Mouse (Mus musculus) left cerebral cortex, postnatal 14 days (tissue): ENCODE results near the gene Hnrnpul1. TPM values are rescaled to one million over a fixed set of nuclear protein-coding genes. Genes with fewer than 3 reads are reported as not detected.
"Not testable (repeated sequence)": the region's sequence is repeated elsewhere in the genome, so short reads cannot be mapped to it uniquely, and the experiment has no call there.

ENCODE experiments used
- DNase-seq, 2 experiments: peaks; one replicate each; pipeline ENCODE4 v3.0.0; 2021 to 2022; ENCODE audit warnings: low spot score in 2 of 2, mixed read lengths in 1 of 2
- intact Hi-C: fragments of 180-260 bp; cut with DNase I; formaldehyde crosslinking; loops from one replicate; pipeline ENCODE4 v1.15.1; 2025
- total RNA-seq, 2 experiments: library from RNA; stranded (reverse); gene quantifications; 2 replicates each; pipeline ENCODE4 v1.2.3; 2021

The Hnrnpul1 gene
- total RNA-seq, 2 experiments from 2014 or later = 102 to 103 TPM

GRCm38 (mm10) chr7:25729396-25729795 is 25.2 kb downstream of the Hnrnpul1 start:
- intact Hi-C loops = no loop called here

DNA sequence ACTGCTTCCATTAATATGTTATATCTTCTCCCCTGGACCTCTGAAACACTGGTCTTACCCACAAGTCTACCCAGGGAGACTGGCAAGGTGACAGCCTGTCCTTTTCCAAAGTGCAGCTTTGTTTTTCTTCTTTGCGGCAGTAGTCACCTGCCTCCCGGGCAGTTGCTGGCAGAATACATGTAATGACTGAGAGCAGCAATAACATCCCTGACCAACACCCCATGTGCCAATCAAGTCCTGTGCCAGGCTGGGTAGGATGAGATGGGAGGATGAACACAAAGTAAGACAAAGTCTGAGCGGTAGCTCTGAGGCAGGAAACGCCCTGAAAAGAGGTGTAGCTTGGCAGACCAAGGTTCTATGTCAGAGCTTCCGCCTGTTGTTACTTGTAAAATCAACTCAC is 26.8 kb downstream of the Hnrnpul1 start:
- DNase-seq = no peak
- intact Hi-C loops = no loop called here

More at GRCm38 (mm10) chr7:25729396-25729795, 25.2 kb downstream of the Hnrnpul1 start:
- DNase-seq = no peak

DNA sequence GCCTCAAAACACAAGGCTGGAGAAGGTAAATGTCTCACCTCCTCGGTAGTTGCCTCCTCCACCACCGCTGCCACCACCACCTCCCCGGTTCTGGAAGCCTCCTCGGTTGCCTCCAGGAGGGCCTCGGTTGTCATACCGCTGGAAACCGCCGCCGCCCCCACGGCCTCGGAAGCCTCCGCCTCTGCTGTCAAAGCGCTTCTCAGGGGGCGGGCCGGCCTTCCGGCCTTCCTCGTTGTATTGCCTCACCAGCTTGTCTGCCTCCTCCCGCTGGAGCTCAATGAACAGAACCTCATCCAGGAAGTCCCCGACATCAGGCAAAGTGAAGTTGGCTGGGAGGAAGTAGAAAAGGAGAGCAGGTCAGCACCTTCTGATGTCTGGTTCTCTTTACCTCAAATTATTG is 28.7 kb downstream of the Hnrnpul1 start:
- DNase-seq = no peak
- intact Hi-C loops = no loop called here

GRCm38 (mm10) chr7:25721776-25722175 is 32.8 kb downstream of the Hnrnpul1 start:
- intact Hi-C loops, DNase-seq: not testable (repeated sequence)

DNA sequence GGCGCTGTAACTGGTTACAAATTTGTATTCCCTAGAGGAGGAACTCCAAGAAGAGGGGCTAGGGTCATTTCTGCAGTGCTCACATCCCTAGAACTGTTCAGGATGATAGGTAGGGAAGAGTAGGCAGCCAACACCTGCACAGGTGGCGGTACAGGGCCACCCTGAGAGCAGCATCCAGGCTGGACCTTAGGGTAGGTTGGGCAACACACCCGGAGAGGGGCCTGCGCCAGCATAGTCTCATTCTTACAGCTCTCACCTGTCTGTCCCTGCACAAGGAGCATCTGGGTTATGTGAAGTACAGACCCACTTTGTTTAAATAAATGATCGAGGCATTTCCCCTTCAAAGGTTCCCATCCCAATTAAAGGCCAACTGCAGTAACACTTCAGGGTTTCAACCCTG is 33.8 kb downstream of the Hnrnpul1 start:
- intact Hi-C loops = no loop called here
- no peak for DNase-seq

- intact Hi-C loops = no loop called here
- DNase-seq = peak; percentile 81 to 85
These were observed 34.6 kb downstream of the Hnrnpul1 start for GRCm38 (mm10) chr7:25719761-25720610.

DNA sequence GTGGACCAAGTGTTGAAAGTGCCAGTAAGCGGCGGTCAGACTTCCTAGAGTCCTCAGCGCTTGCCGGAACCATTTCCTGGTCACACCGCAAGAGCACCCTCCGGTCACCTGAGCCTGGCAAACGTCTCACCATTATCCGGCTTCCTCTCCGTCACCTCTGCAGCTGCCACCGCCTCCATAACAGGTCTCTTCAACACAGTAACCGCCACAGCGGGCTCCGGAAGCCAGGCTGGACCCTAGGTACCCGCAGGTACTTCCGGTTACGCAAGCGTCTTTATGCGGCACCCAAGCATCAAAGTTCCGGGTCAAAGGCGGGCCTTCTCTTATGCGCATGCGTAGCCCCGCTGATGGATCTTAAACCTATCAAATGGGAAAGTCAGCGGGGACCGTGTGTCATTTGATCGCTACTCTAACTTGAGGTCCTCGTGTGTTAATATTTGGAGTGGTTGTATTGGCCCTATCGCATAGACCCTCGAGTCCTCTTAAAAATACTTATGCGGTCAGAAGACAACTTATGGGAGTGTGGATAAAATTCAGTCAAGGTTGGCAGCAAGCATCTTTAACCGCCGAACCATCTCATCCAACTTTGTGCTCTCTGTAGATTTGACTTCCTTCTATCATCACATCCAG is 35.7 kb downstream of the Hnrnpul1 start, which contains the start of gene Ccdc97:
Gene Ccdc97, minus strand, starts transcription at position 301 of the 630 bp plus-strand sequence.
- peak; percentile 95 to 97 for DNase-seq
- intact Hi-C loops = no loop called here

GRCm38 (mm10) chr7:25717478-25717877 is 37.1 kb downstream of the Hnrnpul1 start:
- intact Hi-C loops = no loop called here
- DNase-seq = no peak

DNA sequence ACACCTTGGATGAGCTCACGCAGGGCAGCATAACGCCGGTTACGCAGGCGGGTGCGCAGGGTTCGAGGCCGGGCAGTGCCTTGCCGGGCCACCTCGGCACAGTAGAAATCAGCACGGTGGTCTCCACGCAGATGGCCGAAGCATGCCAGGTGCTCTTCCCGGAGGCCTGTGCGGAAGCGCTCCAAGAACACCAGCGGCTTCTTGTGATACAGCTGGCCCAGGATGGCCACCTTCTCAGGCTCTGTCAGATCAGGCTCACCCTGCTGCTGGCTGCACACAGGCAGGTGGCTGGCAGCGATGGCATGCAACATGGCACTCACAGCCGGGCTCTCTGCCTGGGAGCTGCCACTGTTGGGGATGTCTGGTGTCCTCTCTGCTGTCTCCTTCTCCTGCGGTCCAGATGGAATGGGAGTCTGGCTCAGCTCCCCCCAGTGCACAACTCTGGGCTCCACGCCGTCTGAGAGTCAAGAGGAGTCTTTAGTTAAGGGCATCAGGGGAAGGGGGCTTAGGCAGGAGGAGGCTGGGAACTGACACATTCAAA is 38.8 kb downstream of the Hnrnpul1 start:
- no peak for DNase-seq

DNA sequence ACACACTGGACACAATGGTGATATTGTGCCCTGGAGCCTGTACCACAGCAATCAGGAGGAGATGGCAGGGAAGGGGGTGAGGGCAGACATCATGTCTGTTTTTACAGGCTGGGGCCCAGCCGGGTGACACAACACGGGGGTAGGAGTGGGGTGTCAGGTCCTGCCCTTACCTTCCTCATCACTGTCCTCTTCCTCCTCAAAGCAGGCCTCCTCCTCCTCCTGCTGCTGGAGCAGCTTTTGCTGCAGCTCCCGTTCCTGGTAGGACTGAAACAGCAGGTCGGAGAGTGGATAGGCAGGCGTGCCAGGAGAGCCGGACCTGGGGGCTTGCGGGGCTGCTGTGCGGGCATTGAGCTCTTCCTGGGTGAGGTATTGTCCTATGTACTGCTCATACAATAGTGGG is 40.0 kb downstream of the Hnrnpul1 start:
- DNase-seq = no peak
- intact Hi-C loops = no loop called here

More for the DNA sequence above, 38.8 kb downstream of the Hnrnpul1 start:
- intact Hi-C loops = no loop called here

- intact Hi-C loops = no loop called here
- DNase-seq = no peak
These were observed 41.8 kb downstream of the Hnrnpul1 start for GRCm38 (mm10) chr7:25712801-25713200.

DNA sequence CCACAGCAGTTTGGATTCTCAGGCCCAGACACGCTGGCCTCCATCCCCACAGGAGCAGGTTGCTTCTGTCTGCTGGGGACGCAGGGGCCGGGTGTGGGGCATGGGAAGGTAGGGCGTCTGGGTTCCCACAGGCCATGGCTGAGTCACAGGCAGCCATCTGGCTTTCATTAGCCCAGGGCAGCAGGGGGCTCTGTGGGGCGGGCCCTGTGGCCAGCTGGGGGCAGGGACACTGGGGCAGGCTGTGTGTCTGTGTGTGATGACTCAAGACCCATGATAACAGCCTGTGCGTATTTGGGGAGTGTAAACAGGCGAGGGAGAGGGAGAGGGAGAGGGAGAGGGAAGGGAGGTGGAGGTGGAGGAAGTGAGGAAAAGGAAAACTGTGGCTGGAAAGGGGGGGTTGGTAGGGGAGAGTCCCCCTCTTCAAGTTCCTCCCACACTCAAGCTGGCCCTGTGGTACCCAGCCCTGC is 42.8 kb downstream of the Hnrnpul1 start:
- intact Hi-C loops = no loop called here
- DNase-seq = no peak

DNA sequence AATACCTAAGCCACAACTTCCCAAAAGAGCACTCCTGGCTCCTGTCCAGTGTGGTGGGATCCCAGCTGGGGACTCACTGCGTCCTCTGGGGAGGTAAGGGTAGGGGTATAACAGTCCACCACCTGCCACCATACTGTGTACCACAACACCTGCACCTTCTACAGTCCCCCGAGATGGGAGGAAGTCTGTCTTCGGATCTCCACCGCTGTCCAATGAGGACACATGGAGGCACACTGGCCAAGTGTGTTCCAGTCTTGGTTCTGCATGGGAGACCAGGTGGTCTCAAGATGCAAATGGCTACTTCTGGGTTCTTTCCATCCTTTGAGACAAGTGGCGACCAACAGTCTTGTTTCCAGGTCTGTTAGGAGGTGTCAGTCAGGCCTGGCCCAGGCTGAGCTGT is 43.4 kb downstream of the Hnrnpul1 start:
- intact Hi-C loops = no loop called here
- no peak for DNase-seq

GRCm38 (mm10) chr7:25710519-25711130 is 43.9 kb downstream of the Hnrnpul1 start:
- intact Hi-C loops = no loop called here
- DNase-seq = peak; percentile 54 to 58

- intact Hi-C loops = no loop called here
- DNase-seq = peak; percentile 53 to 56
These were observed 44.6 kb downstream of the Hnrnpul1 start for GRCm38 (mm10) chr7:25709961-25710360.

DNA sequence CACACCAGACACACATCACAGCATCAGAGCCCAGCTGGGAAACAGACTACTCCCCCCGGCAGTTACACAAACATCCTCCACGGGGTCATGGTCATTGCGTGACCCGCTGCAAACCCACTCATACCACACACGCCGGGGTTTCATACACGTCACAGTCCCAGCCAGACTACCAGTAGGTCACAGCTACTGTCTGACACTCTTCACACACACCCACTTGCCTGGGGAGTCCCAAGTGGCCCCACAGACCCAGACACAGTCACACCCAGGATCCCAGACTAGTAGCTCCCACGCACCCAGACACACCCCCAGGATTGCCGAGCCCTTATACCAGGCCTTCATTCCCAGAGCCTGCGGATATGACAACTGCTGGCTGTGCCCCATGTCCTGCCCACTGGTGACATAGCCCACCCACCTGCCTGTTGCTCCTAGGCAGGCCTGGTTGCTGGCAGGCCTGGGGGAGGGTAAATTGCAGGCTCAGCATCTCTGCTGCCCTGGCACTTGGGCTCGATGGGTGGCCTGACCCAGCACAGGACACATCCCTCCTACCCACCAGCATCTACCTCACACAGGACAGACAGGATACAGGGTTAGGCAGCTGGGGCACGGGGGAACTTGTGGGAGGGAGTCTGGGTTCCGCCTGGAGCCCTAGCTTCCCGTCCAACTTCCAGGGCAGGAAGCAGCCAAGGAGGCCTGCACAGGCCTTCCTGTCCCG is 46.8 kb downstream of the Hnrnpul1 start:
- intact Hi-C loops = no loop called here
- no peak for DNase-seq

GRCm38 (mm10) chr7:25706578-25707170 is 47.9 kb downstream of the Hnrnpul1 start:
- intact Hi-C loops = no loop called here
- peak in 1 of 2 experiments; percentile 48 for DNase-seq

DNA sequence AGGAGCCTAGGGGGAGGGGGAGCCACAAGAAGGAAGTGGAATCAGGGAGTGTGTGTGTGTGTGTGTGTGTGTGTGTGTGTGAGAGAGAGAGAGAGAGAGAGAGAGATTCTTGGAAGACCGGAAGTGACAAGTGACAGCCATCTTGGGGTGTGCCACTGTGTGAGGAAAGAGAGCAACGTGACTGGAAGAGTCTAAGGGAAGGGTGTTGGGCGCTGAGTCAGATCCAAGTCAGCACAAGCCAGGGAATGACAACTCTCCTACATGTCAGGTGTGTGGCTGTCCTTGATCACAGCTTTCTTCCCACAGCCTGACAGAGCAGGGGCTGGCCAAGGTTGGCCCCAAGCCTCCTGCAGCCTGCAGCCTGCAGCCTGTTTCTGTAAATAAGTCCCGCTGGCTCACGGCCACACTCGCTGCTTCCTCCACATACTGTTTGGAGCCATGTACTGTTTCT is 48.7 kb downstream of the Hnrnpul1 start:
- intact Hi-C loops = no loop called here
- DNase-seq = peak; percentile 51 to 74
